Mouse (Mus musculus): ENCODE results near the gene Robo2.

- no peak for TF ChIP-seq CTCF (conservative IDR thresholded peaks at IDR 0.05; ENCODE audit: low read length)
- TF ChIP-seq NANOG (IDR thresholded peaks at IDR 0.05; ENCODE audit: borderline replicate concordance, low read length), result no peak
- no peak for TF ChIP-seq POU5F1 (IDR thresholded peaks at IDR 0.05; ENCODE audit: borderline replicate concordance, low read length)
Observed at GRCm38 (mm10) chr16:73881911-73882310, 529.7 kb downstream of the Robo2 start.

All from E14TG2a.4 (cell line).